Mouse (Mus musculus): Measurements from ENCODE around the gene Mob3b. TPM values are rescaled to one million over a fixed set of nuclear protein-coding genes. Genes with fewer than 3 reads are reported as not detected.

Gene Mob3b
- polyA plus RNA-seq, 1 experiment from 2014 or later: 21.3 TPM

DNA sequence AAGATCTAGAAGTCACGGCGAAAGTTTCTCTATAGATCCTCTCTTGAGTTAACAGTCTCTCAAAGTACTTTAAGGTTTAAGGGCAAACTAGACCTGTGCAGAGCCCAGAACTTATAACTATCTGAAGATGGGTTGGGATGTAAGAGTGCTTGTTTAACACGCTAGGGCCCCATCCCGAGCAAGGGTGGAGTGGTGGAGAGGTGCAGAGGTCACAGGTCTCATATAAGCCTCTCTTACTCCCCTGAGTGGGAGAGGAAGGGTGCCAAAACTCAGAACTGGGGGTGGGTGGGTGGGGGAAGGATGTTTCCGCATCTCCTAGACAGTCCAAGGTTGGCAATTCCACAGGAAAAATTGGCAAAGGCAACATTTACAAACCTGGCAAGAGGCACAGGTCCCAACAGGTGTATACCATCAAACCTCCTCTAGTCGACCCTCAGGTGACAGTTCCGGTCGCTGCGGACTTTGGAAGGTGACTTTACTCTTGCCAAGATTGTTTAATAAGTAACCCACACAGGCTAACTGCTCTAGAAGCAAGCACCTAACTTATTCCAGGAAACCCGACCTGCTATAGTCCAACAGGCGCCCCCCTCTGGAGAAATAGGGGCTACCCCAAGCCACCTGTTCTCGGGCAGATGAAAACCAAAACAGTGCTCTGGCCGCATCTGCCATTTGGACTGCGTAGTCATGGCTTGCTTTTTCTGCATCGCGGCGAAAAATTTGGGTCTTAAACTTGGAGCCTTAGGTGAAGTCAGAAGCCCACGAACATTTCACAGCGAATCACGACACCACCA is 2.0 kb downstream of the Mob3b start:
- peaks cover 14% of the 10 kb centered on the region; the same call in 1 of the 2 replicates for H3K4me1 ChIP-seq (replicated peaks; ENCODE audit: control insufficient read depth, insufficient read depth, low read length)
- peak; percentile 61 for ATAC-seq (replicated peaks; ENCODE audit: low FRiP score, low TSS enrichment, low read depth)
- 20% methylated on average over 20 of the region's 20 CpGs for WGBS
- no peaks in the 10 kb centered on the region for H3K36me3 ChIP-seq (ENCODE audit: control insufficient read depth, insufficient read depth, low read length)
- peak overlapping the region; percentile 88 for H3K4me2 ChIP-seq (ENCODE audit: low read length)
- peak overlapping the region; percentile 71 for H3K9ac ChIP-seq (ENCODE audit: low read length)
- peak overlapping the region; percentile 88 for H3K27ac ChIP-seq (ENCODE audit: low read depth)
- no peaks in the 10 kb centered on the region for H3K9me3 ChIP-seq (ENCODE audit: control insufficient read depth, low read length)
- peak overlapping the region; percentile 72 for H3K4me3 ChIP-seq (ENCODE audit: low read depth, low read length)
- peak; percentile 80 for DNase-seq (ENCODE audit: low spot score)
- H3K27me3 ChIP-seq (replicated peaks; ENCODE audit: control insufficient read depth, insufficient read depth, low read length): no peaks in the 10 kb centered on the region

- H3K4me2 ChIP-seq (ENCODE audit: low read length): no peak overlapping the region
- 23% methylated on average over 3 of the region's 3 CpGs for WGBS
These were observed 3.2 kb downstream of the Mob3b start for GRCm38 (mm10) chr4:35154051-35154450.

DNA sequence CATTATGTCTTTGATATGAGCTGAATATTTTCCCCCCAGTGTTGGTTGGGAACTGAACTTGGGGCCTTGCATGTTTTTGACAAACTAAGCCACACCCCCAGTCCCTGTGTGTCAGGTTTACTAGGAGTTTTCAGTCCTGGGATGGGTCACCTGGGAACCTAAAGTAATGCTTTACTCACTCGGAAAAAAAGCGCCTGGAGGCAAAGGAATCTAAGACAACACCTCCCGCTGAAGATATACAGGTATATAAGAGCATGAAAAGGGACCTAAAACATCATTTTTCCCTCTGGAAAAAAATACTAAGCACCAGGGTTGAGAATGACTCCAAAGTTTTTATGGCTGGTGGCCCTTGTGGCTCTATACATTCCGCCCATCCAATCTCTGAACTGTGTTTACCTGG is 5.5 kb downstream of the Mob3b start, which contains the start of gene Ifnk:
Gene Ifnk, plus strand, starts transcription at position 301 of the 400 bp plus-strand sequence.
- no peak within 1 kb of the TSS for H3K9ac ChIP-seq (ENCODE audit: low read length)

More at GRCm38 (mm10) chr4:35154051-35154450, 3.2 kb downstream of the Mob3b start:
- peaks cover 14% of the 10 kb centered on the region; the same call in 1 of the 2 replicates for H3K4me1 ChIP-seq (replicated peaks; ENCODE audit: control insufficient read depth, insufficient read depth, low read length)
- no peak overlapping the region for H3K9ac ChIP-seq (ENCODE audit: low read length)
- no peaks in the 10 kb centered on the region for H3K36me3 ChIP-seq (ENCODE audit: control insufficient read depth, insufficient read depth, low read length)
- no peak for DNase-seq (ENCODE audit: low spot score)
- no peak overlapping the region for H3K27ac ChIP-seq (ENCODE audit: low read depth)
- H3K27me3 ChIP-seq (replicated peaks; ENCODE audit: control insufficient read depth, insufficient read depth, low read length): no peaks in the 10 kb centered on the region
- no peak for ATAC-seq (replicated peaks; ENCODE audit: low FRiP score, low TSS enrichment, low read depth)
- no peak overlapping the region for H3K4me3 ChIP-seq (ENCODE audit: low read depth, low read length)
- no peaks in the 10 kb centered on the region for H3K9me3 ChIP-seq (ENCODE audit: control insufficient read depth, low read length)

DNA sequence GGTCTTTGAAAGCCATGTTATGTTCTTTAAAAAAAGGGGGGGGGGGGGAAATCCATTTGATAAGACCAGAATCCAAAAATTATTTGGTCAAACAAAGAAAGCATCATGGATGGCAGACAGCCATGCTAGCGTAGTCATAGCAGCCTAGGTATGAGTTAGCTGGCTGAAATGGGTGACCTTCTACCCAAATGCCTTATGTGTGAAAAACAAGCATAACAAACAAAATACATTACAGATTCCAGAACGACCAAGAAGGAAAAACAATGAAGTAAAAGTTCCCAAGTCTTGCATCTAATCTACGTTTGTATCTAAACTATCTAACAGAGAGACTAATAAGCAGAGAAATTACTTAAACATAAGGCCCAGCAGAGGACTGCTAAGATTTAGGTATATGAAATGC is 6.6 kb downstream of the Mob3b start:
- 76% methylated on average over 3 of the region's 3 CpGs for WGBS

More for the DNA sequence above, 5.5 kb downstream of the Mob3b start, which contains the start of gene Ifnk:
- Histone ChIP-seq H3K4me3 (ENCODE audit: low read depth, low read length) (no peak within 1 kb of the TSS), H3K36me3 (ENCODE audit: control insufficient read depth, insufficient read depth, low read length) (no peaks in the 10 kb centered on the region), H3K4me2 (ENCODE audit: low read length) (no peak within 1 kb of the TSS), H3K4me1 (replicated peaks; ENCODE audit: control insufficient read depth, insufficient read depth, low read length) (peaks cover 9% of the 10 kb centered on the region; the same call in 1 of the 2 replicates), H3K27me3 (replicated peaks; ENCODE audit: control insufficient read depth, insufficient read depth, low read length) (no peaks in the 10 kb centered on the region), H3K27ac (ENCODE audit: low read depth) (no peak within 1 kb of the TSS), H3K9me3 (ENCODE audit: control insufficient read depth, low read length) (no peaks in the 10 kb centered on the region)
- DNase-seq (ENCODE audit: low spot score) (no peak), ATAC-seq (replicated peaks; ENCODE audit: low FRiP score, low TSS enrichment, low read depth) (no peak)
- WGBS: 80% methylated on average over 4 of the region's 4 CpGs

GRCm38 (mm10) chr4:35148326-35148725 is 9.0 kb downstream of the Mob3b start:
- whole genome bisulfite sequencing: 87% methylated on average over 4 of the region's 4 CpGs

More for the DNA sequence above, 6.6 kb downstream of the Mob3b start:
- Histone ChIP-seq H3K9me3 (ENCODE audit: control insufficient read depth, low read length) (no peaks in the 10 kb centered on the region), H3K4me3 (ENCODE audit: low read depth, low read length) (no peak overlapping the region), H3K4me1 (replicated peaks; ENCODE audit: control insufficient read depth, insufficient read depth, low read length) (peaks cover 14% of the 10 kb centered on the region; the same call in 1 of the 2 replicates), H3K27ac (ENCODE audit: low read depth) (no peak overlapping the region), H3K27me3 (replicated peaks; ENCODE audit: control insufficient read depth, insufficient read depth, low read length) (no peaks in the 10 kb centered on the region), H3K4me2 (ENCODE audit: low read length) (no peak overlapping the region), H3K9ac (ENCODE audit: low read length) (no peak overlapping the region), H3K36me3 (ENCODE audit: control insufficient read depth, insufficient read depth, low read length) (no peaks in the 10 kb centered on the region)
- ATAC-seq (replicated peaks; ENCODE audit: low FRiP score, low TSS enrichment, low read depth) (no peak), DNase-seq (ENCODE audit: low spot score) (no peak)

GRCm38 (mm10) chr4:35146597-35146996 is 10.7 kb downstream of the Mob3b start:
- ATAC-seq (replicated peaks; ENCODE audit: low FRiP score, low TSS enrichment, low read depth) (no peak), DNase-seq (ENCODE audit: low spot score) (no peak)
- no peak overlapping the region for H3K4me2 ChIP-seq (ENCODE audit: low read length)
- no peak overlapping the region for H3K9ac ChIP-seq (ENCODE audit: low read length)
- H3K4me1 ChIP-seq (replicated peaks; ENCODE audit: control insufficient read depth, insufficient read depth, low read length): peaks cover 11% of the 10 kb centered on the region; the same call in 1 of the 2 replicates
- H3K9me3 ChIP-seq (ENCODE audit: control insufficient read depth, low read length): no peaks in the 10 kb centered on the region
- no peak overlapping the region for H3K27ac ChIP-seq (ENCODE audit: low read depth)
- no peaks in the 10 kb centered on the region for H3K36me3 ChIP-seq (ENCODE audit: control insufficient read depth, insufficient read depth, low read length)
- no peak overlapping the region for H3K4me3 ChIP-seq (ENCODE audit: low read depth, low read length)
- 72% methylated on average over 5 of the region's 5 CpGs for WGBS
- H3K27me3 ChIP-seq (replicated peaks; ENCODE audit: control insufficient read depth, insufficient read depth, low read length): no peaks in the 10 kb centered on the region

More at GRCm38 (mm10) chr4:35148326-35148725, 9.0 kb downstream of the Mob3b start:
- Histone ChIP-seq H3K4me3 (ENCODE audit: low read depth, low read length) (no peak overlapping the region), H3K4me1 (replicated peaks; ENCODE audit: control insufficient read depth, insufficient read depth, low read length) (peaks cover 11% of the 10 kb centered on the region; the same call in 1 of the 2 replicates), H3K9ac (ENCODE audit: low read length) (no peak overlapping the region), H3K4me2 (ENCODE audit: low read length) (no peak overlapping the region), H3K27ac (ENCODE audit: low read depth) (no peak overlapping the region), H3K9me3 (ENCODE audit: control insufficient read depth, low read length) (no peaks in the 10 kb centered on the region), H3K36me3 (ENCODE audit: control insufficient read depth, insufficient read depth, low read length) (no peaks in the 10 kb centered on the region), H3K27me3 (replicated peaks; ENCODE audit: control insufficient read depth, insufficient read depth, low read length) (no peaks in the 10 kb centered on the region)
- ATAC-seq (replicated peaks; ENCODE audit: low FRiP score, low TSS enrichment, low read depth) (no peak), DNase-seq (ENCODE audit: low spot score) (no peak)

- Histone ChIP-seq H3K27me3 (replicated peaks; ENCODE audit: control insufficient read depth, insufficient read depth, low read length) (no peaks in the 10 kb centered on the region), H3K9me3 (ENCODE audit: control insufficient read depth, low read length) (no peaks in the 10 kb centered on the region), H3K36me3 (ENCODE audit: control insufficient read depth, insufficient read depth, low read length) (no peaks in the 10 kb centered on the region), H3K9ac (ENCODE audit: low read length) (no peak overlapping the region), H3K4me2 (ENCODE audit: low read length) (no peak overlapping the region), H3K4me1 (replicated peaks; ENCODE audit: control insufficient read depth, insufficient read depth, low read length) (peaks cover 11% of the 10 kb centered on the region; the same call in 1 of the 2 replicates), H3K27ac (ENCODE audit: low read depth) (no peak overlapping the region), H3K4me3 (ENCODE audit: low read depth, low read length) (no peak overlapping the region)
- no peak for ATAC-seq (replicated peaks; ENCODE audit: low FRiP score, low TSS enrichment, low read depth)
- 81% methylated on average over 10 of the region's 10 CpGs for WGBS
- no peak for DNase-seq (ENCODE audit: low spot score)
These were observed 11.6 kb downstream of the Mob3b start for GRCm38 (mm10) chr4:35145726-35146125.

- Histone ChIP-seq H3K9ac (ENCODE audit: low read length) (no peak overlapping the region), H3K9me3 (ENCODE audit: control insufficient read depth, low read length) (no peaks in the 10 kb centered on the region), H3K4me3 (ENCODE audit: low read depth, low read length) (no peak overlapping the region), H3K27ac (ENCODE audit: low read depth) (peak overlapping the region; percentile 47; the same call in 1 of the 2 replicates), H3K4me1 (replicated peaks; ENCODE audit: control insufficient read depth, insufficient read depth, low read length) (peaks cover 11% of the 10 kb centered on the region; the same call in 1 of the 2 replicates), H3K4me2 (ENCODE audit: low read length) (0 out of 2 replicates have a peak overlapping the region, but pooled peaks have one; percentile 2), H3K27me3 (replicated peaks; ENCODE audit: control insufficient read depth, insufficient read depth, low read length) (no peaks in the 10 kb centered on the region), H3K36me3 (ENCODE audit: control insufficient read depth, insufficient read depth, low read length) (no peaks in the 10 kb centered on the region)
- DNase-seq (ENCODE audit: low spot score) (no peak), ATAC-seq (replicated peaks; ENCODE audit: low FRiP score, low TSS enrichment, low read depth) (no peak)
- 37% methylated on average over 12 of the region's 12 CpGs for WGBS
These were observed 13.7 kb downstream of the Mob3b start for GRCm38 (mm10) chr4:35143472-35144102.
